Mouse (Mus musculus) hindbrain, embryonic 16.5 days (tissue): ENCODE results near the gene 4430402I18Rik. TPM values are rescaled to one million over a fixed set of nuclear protein-coding genes. Genes with fewer than 3 reads are reported as not detected.

ENCODE experiments used
- ATAC-seq: fragments of 200-750 bp; cut with Nextera tagmentation; 2 replicates; pipeline ENCODE4 v1.8.0; 2017; ENCODE audit warnings: moderate TSS enrichment, moderate library complexity
- H3K27ac ChIP-seq: fragments of 300-500 bp; sonication (generic); 2 replicates; pipeline ENCODE4 v1.5.1; 2014; ENCODE audit warnings: low read depth, mild to moderate bottlenecking, control low read depth, low read length, moderate library complexity
- H3K27me3 ChIP-seq: fragments of 300-500 bp; sonication (generic); replicated peaks from 2 replicates; pipeline ENCODE4 v1.6.1; 2014; ENCODE audit warnings: low read length; ENCODE audit not compliant: control insufficient read depth, insufficient read depth
- H3K36me3 ChIP-seq: fragments of 300-500 bp; sonication (generic); 2 replicates; pipeline ENCODE4 v1.6.1; 2014; ENCODE audit warnings: mild to moderate bottlenecking, low read length, moderate library complexity, mixed read lengths; ENCODE audit not compliant: control insufficient read depth, insufficient read depth
- H3K4me1 ChIP-seq: fragments of 300-500 bp; sonication (generic); 2 replicates; pipeline ENCODE4 v1.6.1; 2014; ENCODE audit warnings: low read depth, low read length; ENCODE audit not compliant: control insufficient read depth, insufficient read depth
- H3K4me2 ChIP-seq: fragments of 300-500 bp; sonication (generic); 2 replicates; pipeline ENCODE4 v1.6.1; 2014; ENCODE audit warnings: mild to moderate bottlenecking, low read length, control low read depth, moderate library complexity
- H3K4me3 ChIP-seq: fragments of 300-500 bp; sonication (generic); 2 replicates; pipeline ENCODE4 v1.5.1; 2014; ENCODE audit warnings: mild to moderate bottlenecking, low read length, control low read depth, moderate library complexity
- H3K9ac ChIP-seq: fragments of 300-500 bp; sonication (generic); 2 replicates; pipeline ENCODE4 v1.6.1; 2014; ENCODE audit warnings: low read depth, mild to moderate bottlenecking, control low read depth, low read length, moderate library complexity
- H3K9me3 ChIP-seq: fragments of 300-500 bp; sonication (generic); 2 replicates; pipeline ENCODE4 v1.6.1; 2014; ENCODE audit warnings: mild to moderate bottlenecking, low read length, moderate library complexity; ENCODE audit not compliant: control insufficient read depth
- WGBS: fragments of 180-500 bp; shearing (Covaris S2); extraction: QIAGEN DNeasy Blood & Tissue Kit; methylation state at CpG from one replicate; pipeline ENCODE4 v1.1.7; 2014; 5-methylcytosine and 5-hydroxymethylcytosine counted together
- polyA plus RNA-seq: library from polyadenylated mRNA; unstranded; fragments of >200 nt; fragmentation: Nextera tagmentation; extraction: Ambion mirVana; gene quantifications from 2 replicates; pipeline ENCODE4 v1.2.1, GENCODE M21; 2015

4430402I18Rik gene
- polyA plus RNA-seq, 1 experiment from 2014 or later, result 2.1 TPM

GRCm38 (mm10) chr19:28897497-28897896 lies 70.1 kb downstream of the 4430402I18Rik start:
- Histone ChIP-seq H3K4me2 (no peak overlapping the region), H3K9me3 (no peaks in the 10 kb centered on the region), H3K4me1 (no peaks in the 10 kb centered on the region), H3K27ac (no peak overlapping the region), H3K9ac (no peak overlapping the region), H3K4me3 (no peak overlapping the region), H3K36me3 (no peaks in the 10 kb centered on the region), H3K27me3 (no peaks in the 10 kb centered on the region)
- ATAC-seq, result no peak
- WGBS, result 80% methylated on average over 9 of the region's 9 CpGs

DNA sequence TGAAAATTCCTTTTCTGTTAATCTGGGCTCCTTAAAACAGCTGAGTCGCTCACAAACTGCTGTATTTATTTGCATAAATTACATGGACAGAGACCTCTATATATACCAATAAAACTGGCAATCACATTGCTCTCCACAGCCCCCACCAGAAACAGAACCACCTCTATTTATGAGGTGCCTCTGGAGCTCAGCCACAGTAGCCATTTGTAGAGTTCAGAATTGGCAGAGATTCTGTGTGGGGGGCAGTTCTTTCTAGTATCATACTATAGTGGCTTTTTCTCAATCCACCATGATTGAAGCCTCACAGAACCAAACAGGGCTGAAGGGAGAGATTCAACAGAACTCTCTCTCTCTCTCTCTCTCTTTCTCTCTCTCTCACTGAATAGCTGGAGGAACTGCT lies 71.0 kb downstream of the 4430402I18Rik start:
- WGBS, result 36% methylated on average over 1 of the region's 1 CpGs
- Histone ChIP-seq H3K36me3 (no peaks in the 10 kb centered on the region), H3K9ac (no peak overlapping the region), H3K9me3 (no peaks in the 10 kb centered on the region), H3K27me3 (no peaks in the 10 kb centered on the region), H3K4me3 (no peak overlapping the region), H3K4me2 (no peak overlapping the region), H3K27ac (no peak overlapping the region), H3K4me1 (no peaks in the 10 kb centered on the region)
- ATAC-seq, result peak; percentile 82

GRCm38 (mm10) chr19:28891864-28892263 lies 75.7 kb downstream of the 4430402I18Rik start:
- Histone ChIP-seq H3K27me3 (no peaks in the 10 kb centered on the region), H3K27ac (no peak overlapping the region), H3K4me1 (no peaks in the 10 kb centered on the region), H3K4me2 (no peak overlapping the region), H3K36me3 (no peaks in the 10 kb centered on the region), H3K9me3 (no peaks in the 10 kb centered on the region), H3K4me3 (no peak overlapping the region), H3K9ac (no peak overlapping the region)
- no peak for ATAC-seq
- 76% methylated on average over 1 of the region's 1 CpGs for WGBS

- H3K4me2 ChIP-seq, result no peak overlapping the region
- H3K27ac ChIP-seq, result no peak overlapping the region
- no peaks in the 10 kb centered on the region for H3K27me3 ChIP-seq
- H3K9me3 ChIP-seq, result no peaks in the 10 kb centered on the region
- H3K4me3 ChIP-seq, result no peak overlapping the region
- H3K9ac ChIP-seq, result no peak overlapping the region
- H3K36me3 ChIP-seq, result no peaks in the 10 kb centered on the region
- 76% methylated on average over 5 of the region's 5 CpGs for WGBS
- no peak for ATAC-seq
- no peaks in the 10 kb centered on the region for H3K4me1 ChIP-seq
These were observed 76.4 kb downstream of the 4430402I18Rik start for GRCm38 (mm10) chr19:28891238-28891637.

DNA sequence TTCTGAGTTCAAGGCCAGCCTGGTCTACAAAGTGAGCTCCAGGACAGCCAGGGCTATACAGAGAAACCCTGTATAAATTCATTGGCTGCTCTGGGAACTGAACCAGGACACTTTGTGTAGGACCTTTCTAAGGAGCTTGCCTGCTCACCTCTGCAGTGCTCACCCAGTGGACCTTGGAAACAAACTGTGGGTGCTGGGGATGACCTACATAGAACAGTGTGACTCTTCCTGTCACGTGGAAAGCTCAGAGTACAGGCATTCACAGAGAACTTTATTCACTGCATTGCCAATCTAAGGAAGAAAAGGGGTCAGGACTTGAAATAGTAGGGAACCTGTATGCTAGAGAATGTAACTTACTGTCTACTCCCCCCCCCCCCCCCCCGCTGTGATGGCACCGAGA lies 78.3 kb downstream of the 4430402I18Rik start:
- no peak for ATAC-seq
- Histone ChIP-seq H3K9ac (no peak overlapping the region), H3K27ac (no peak overlapping the region), H3K4me1 (no peaks in the 10 kb centered on the region), H3K36me3 (no peaks in the 10 kb centered on the region), H3K9me3 (no peaks in the 10 kb centered on the region), H3K4me3 (no peak overlapping the region), H3K4me2 (no peak overlapping the region), H3K27me3 (no peaks in the 10 kb centered on the region)
- WGBS, result 76% methylated on average over 3 of the region's 3 CpGs

DNA sequence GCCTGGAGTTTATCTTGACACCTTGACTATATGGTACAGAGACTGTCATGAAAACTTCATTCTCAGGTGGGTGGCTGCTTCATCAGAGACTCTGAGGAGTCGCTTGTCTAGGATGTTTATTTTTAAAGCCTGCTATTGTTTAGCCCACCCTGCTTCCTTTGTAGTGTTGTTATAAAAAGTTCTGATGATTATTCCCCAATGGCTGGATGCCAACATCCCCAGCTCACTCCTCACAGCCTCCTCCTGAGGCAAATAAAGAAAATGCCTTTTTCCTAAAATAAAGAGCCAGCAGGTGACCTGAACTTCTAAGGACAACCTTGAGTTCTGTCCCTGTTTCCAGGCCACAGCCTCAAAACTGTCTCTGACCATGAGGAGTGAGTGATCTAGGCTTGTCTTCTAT lies 79.1 kb downstream of the 4430402I18Rik start:
- H3K4me1 ChIP-seq, result no peaks in the 10 kb centered on the region
- H3K27me3 ChIP-seq, result no peaks in the 10 kb centered on the region
- H3K9ac ChIP-seq, result no peak overlapping the region
- no peak for ATAC-seq
- 54% methylated on average over 1 of the region's 1 CpGs for WGBS
- H3K36me3 ChIP-seq, result no peaks in the 10 kb centered on the region
- no peak overlapping the region for H3K4me3 ChIP-seq
- H3K9me3 ChIP-seq, result no peaks in the 10 kb centered on the region
- H3K27ac ChIP-seq, result no peak overlapping the region
- H3K4me2 ChIP-seq, result no peak overlapping the region

GRCm38 (mm10) chr19:28883126-28883525 lies 84.5 kb downstream of the 4430402I18Rik start:
- H3K4me1 ChIP-seq, result no peaks in the 10 kb centered on the region
- H3K4me3 ChIP-seq, result no peak overlapping the region
- no peak overlapping the region for H3K9ac ChIP-seq
- no peaks in the 10 kb centered on the region for H3K27me3 ChIP-seq
- WGBS, result 72% methylated on average over 1 of the region's 1 CpGs
- no peak overlapping the region for H3K4me2 ChIP-seq
- no peak for ATAC-seq
- H3K36me3 ChIP-seq, result no peaks in the 10 kb centered on the region
- H3K9me3 ChIP-seq, result no peaks in the 10 kb centered on the region
- no peak overlapping the region for H3K27ac ChIP-seq

GRCm38 (mm10) chr19:28879476-28879875 lies 88.1 kb downstream of the 4430402I18Rik start:
- 75% methylated on average over 2 of the region's 2 CpGs for WGBS
- Histone ChIP-seq H3K27ac (no peak overlapping the region), H3K36me3 (no peaks in the 10 kb centered on the region), H3K9me3 (no peaks in the 10 kb centered on the region), H3K4me3 (no peak overlapping the region), H3K9ac (no peak overlapping the region), H3K4me2 (no peak overlapping the region), H3K4me1 (no peaks in the 10 kb centered on the region), H3K27me3 (no peaks in the 10 kb centered on the region)
- no peak for ATAC-seq

DNA sequence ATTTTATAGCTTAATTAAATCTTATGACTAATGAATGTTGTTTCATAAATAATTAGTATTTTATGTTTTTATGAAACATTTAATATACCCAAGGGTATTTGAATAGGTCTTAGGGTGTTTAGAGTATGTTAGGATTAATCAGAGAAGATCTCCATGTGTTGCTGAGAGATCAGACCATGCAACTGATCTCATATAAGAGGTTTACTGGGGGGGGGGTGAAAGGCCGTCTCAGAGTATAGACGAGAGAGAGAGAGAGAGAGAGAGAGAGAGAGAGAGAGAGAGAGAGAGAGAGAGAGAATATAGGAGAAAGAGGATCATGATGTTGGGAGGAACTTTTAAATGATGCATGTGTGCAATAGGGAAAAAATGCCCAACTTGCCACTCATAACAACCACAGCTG lies 97.2 kb downstream of the 4430402I18Rik start:
- H3K4me1 ChIP-seq, result no peaks in the 10 kb centered on the region
- WGBS, result 74% methylated on average over 2 of the region's 2 CpGs
- no peaks in the 10 kb centered on the region for H3K9me3 ChIP-seq
- no peak overlapping the region for H3K4me3 ChIP-seq
- H3K4me2 ChIP-seq, result no peak overlapping the region
- no peak overlapping the region for H3K27ac ChIP-seq
- ATAC-seq, result no peak
- H3K36me3 ChIP-seq, result no peaks in the 10 kb centered on the region
- H3K9ac ChIP-seq, result no peak overlapping the region
- H3K27me3 ChIP-seq, result no peaks in the 10 kb centered on the region

DNA sequence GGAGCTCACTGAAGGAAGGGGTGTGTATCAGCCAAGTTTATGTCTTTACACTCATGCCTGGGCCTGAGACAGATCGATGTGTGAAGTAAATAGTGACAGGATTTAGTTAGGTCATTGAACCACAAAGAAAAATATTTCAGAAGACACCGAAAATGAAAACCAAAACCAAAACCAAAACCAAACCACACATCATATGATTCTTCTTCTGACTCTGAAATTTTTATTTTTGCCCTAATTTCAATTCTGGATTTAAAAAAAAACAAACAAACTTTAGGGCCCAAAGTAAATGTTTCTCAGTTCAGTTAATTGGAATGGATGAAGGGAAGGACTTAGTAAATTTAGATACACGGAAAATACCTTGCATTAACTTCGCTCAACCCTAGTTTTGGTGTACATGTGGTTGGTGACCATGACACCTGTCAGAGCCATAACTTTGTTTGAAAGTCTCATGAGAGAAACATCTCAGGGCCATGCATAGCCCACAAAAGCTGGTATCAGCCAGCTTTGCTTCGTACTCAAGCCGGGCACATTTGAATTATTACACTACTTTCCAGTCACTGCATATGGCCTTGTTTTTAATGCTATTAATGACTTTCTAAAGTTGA lies 98.2 kb downstream of the 4430402I18Rik start:
- H3K9ac ChIP-seq, result no peak overlapping the region
- H3K27ac ChIP-seq, result no peak overlapping the region
- H3K9me3 ChIP-seq, result no peaks in the 10 kb centered on the region
- no peaks in the 10 kb centered on the region for H3K4me1 ChIP-seq
- no peak for ATAC-seq
- no peak overlapping the region for H3K4me2 ChIP-seq
- no peak overlapping the region for H3K4me3 ChIP-seq
- no peaks in the 10 kb centered on the region for H3K36me3 ChIP-seq
- no peaks in the 10 kb centered on the region for H3K27me3 ChIP-seq
- 91% methylated on average over 6 of the region's 6 CpGs for WGBS
